ENCODE assay signal across 9 mouse cellular contexts in genomic region chr2:68430493-68430892, GRCm38 (mm10). TPM values are rescaled to one million over a fixed set of nuclear protein-coding genes. Genes with fewer than 3 reads are reported as not detected.
DNase-seq lines count a peak whose midpoint lies in the region; ATAC-seq and TF ChIP-seq lines count a peak whose summit lies in the region.
"Had no signal": no experiment of that assay in that cellular context is flagged by ENCODE, and none has a peak within 500 bp of the region (broad histone marks: within the 10 kb centered on the region; RNA-seq: fewer than 3 reads in every experiment).

No protein-coding gene starts in this region.

- H3K27ac ChIP-seq in kidney, adult 2 months (ENCODE audit: insufficient read depth, low read depth, low read length), result no peak overlapping the region
- H3K27ac ChIP-seq: hindbrain, embryonic 14.5 days had no signal

- no peaks in the 10 kb centered on the region for H3K27me3 ChIP-seq in kidney, adult 2 months (replicated peaks; ENCODE audit: control insufficient read depth, insufficient read depth, low read length)

- WGBS in kidney, adult 2 months, result 78% methylated on average over 5 of the region's 5 CpGs

- H3K4me3 ChIP-seq in kidney, adult 2 months (ENCODE audit: insufficient read depth, low read depth, low read length), result no peak overlapping the region

- peaks cover 13% of the 10 kb centered on the region for H3K4me1 ChIP-seq in kidney, adult 2 months (ENCODE audit: control insufficient read depth, insufficient read depth, low read length)

- peak; percentile 49 for TF ChIP-seq CTCF in kidney, adult 2 months (conservative IDR thresholded peaks at IDR 0.05; ENCODE audit: insufficient read depth, insufficient read length, low read depth, low read length)

- TF ChIP-seq POLR2A in kidney, adult 2 months (IDR thresholded peaks at IDR 0.05; ENCODE audit: low read depth, low read length), result no peak

- ATAC-seq in neutrophil, adult 5-6 weeks (ENCODE audit: extremely low read depth, insufficient number of reproducible peaks, low FRiP score, poor library complexity, severe bottlenecking), result peak; percentile 65; the same call in 1 of the 2 replicates

- H3K36me3 ChIP-seq in kidney, adult 2 months (ENCODE audit: control insufficient read depth, insufficient read depth, low read length), result no peaks in the 10 kb centered on the region

- DNase-seq in kidney, adult 2 months, result peak; percentile 38
- no peak for DNase-seq in kidney, adult 8-10 months
- DNase-seq in T-cell, adult 2 months (ENCODE audit: low spot score), result peak; percentile 82
- DNase-seq in heart, postnatal 4 days, result peak; percentile 53
- DNase-seq in urinary bladder, postnatal 36 days (ENCODE audit: low spot score in 2 of 2), result no peak
- DNase-seq in kidney, postnatal 10 days, result no peak
- no peak for DNase-seq in right cerebral cortex, postnatal 25 days

RNA-seq across cellular contexts. Expression of gene Stk39, which starts 41.6 kb away (rescaled TPM):
- polyA plus RNA-seq in kidney, adult 2 months (2012; rRNA removed), result 13.9 and 14.6 TPM in 2 replicates
- total RNA-seq in heart, postnatal 4 days (2021), result 100 to 1,000 TPM; 160 to 163 TPM
- total RNA-seq in neutrophil, adult 5-6 weeks (2017), result 2.8 and 3.6 TPM in 2 replicates

Comparison
In these comparisons a context has a peak if more than half of its experiments do, and no peak if none do; other contexts are left out.
1. DNase-seq: peak in kidney, adult 2 months (single experiment), T-cell, adult 2 months (single experiment) and heart, postnatal 4 days (single experiment); none in kidney, adult 8-10 months (0 of 2), urinary bladder, postnatal 36 days (0 of 2), kidney, postnatal 10 days (single experiment) and right cerebral cortex, postnatal 25 days (single experiment).
2. RNA of gene Stk39, which starts 41.6 kb away (total RNA-seq): 160 to 163 TPM in heart, postnatal 4 days; 2.8 to 3.6 TPM in neutrophil, adult 5-6 weeks; every median in the first group is over 10 times any median in the second.